Mouse (Mus musculus): ENCODE measurements around the gene Mapk12. TPM values are rescaled to one million over a fixed set of nuclear protein-coding genes. Genes with fewer than 3 reads are reported as not detected.

Mapk12 gene
- total and polyA plus RNA-seq, 2 experiments from 2014 or later, result 18.9 to 55.2 TPM

DNA sequence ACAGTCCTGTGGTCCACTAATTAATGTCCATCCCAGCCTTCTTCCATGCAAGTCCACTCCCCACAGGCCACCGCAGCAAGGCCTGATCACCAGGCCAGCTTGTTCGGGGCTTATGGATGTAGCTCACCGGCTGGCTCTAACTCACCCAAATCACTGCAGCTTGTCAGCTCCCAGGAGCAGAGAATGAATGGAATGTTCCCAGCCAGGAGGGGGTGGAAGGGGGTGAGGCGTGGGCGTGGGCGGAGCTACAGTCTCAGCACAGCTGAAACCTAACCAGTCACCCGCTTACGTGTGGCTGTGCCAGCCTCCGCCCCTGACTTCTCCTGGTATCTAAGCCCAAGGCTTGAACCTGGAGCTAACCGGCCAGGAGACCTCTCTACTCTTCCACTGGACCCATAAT lies 28.9 kb upstream of the Mapk12 start:
- 10% methylated on average over 10 of the region's 10 CpGs for WGBS
- DNase-seq (ENCODE audit: low spot score), result peak; percentile 95
- ATAC-seq (ENCODE audit: insufficient read depth, low read depth), result peak; percentile 94
- TF ChIP-seq EP300 (IDR thresholded peaks at IDR 0.05; ENCODE audit: low read depth) (peak; percentile 54; the same call in 1 of the 2 replicates), CTCF (IDR thresholded peaks at IDR 0.05; ENCODE audit: low read depth) (no peak)
- peaks cover 49% of the 10 kb centered on the region for H3K4me1 ChIP-seq (ENCODE audit: control insufficient read depth, insufficient read depth)
- peak overlapping the region; percentile 32; the same call in 1 of the 2 replicates for H3K9ac ChIP-seq (replicated peaks; ENCODE audit: low read depth, low read length)
- peak overlapping the region; percentile 92 for H3K27ac ChIP-seq (ENCODE audit: low read depth)
- no peaks in the 10 kb centered on the region for H3K9me3 ChIP-seq (replicated peaks; ENCODE audit: control insufficient read depth, low read length)
- peak overlapping the region; percentile 48 for H3K4me2 ChIP-seq (ENCODE audit: low read depth, low read length)
- peak overlapping the region; percentile 9; the same call in 1 of the 2 replicates for H3K4me3 ChIP-seq (ENCODE audit: low read depth, low read length)
- H3K27me3 ChIP-seq (ENCODE audit: control insufficient read depth, insufficient read depth, low read length), result no peaks in the 10 kb centered on the region
- H3K36me3 ChIP-seq (replicated peaks; ENCODE audit: control insufficient read depth, insufficient read depth, low read length), result peaks cover 38% of the 10 kb centered on the region

- WGBS, result 29% methylated on average over 10 of the region's 10 CpGs
- ATAC-seq (ENCODE audit: insufficient read depth, low read depth) (no peak), DNase-seq (ENCODE audit: low spot score) (no peak)
- H3K27ac ChIP-seq (ENCODE audit: low read depth), result peak overlapping the region; percentile 92
- H3K4me3 ChIP-seq (ENCODE audit: low read depth, low read length), result peak overlapping the region; percentile 9; the same call in 1 of the 2 replicates
- no peak for TF ChIP-seq EP300 (IDR thresholded peaks at IDR 0.05; ENCODE audit: low read depth)
- TF ChIP-seq CTCF (IDR thresholded peaks at IDR 0.05; ENCODE audit: low read depth), result no peak
- H3K9ac ChIP-seq (replicated peaks; ENCODE audit: low read depth, low read length), result peak overlapping the region; percentile 17; the same call in 1 of the 2 replicates
- peaks cover 44% of the 10 kb centered on the region for H3K4me1 ChIP-seq (ENCODE audit: control insufficient read depth, insufficient read depth)
- peaks cover 43% of the 10 kb centered on the region for H3K36me3 ChIP-seq (replicated peaks; ENCODE audit: control insufficient read depth, insufficient read depth, low read length)
- H3K27me3 ChIP-seq (ENCODE audit: control insufficient read depth, insufficient read depth, low read length), result no peaks in the 10 kb centered on the region
- no peaks in the 10 kb centered on the region for H3K9me3 ChIP-seq (replicated peaks; ENCODE audit: control insufficient read depth, low read length)
- H3K4me2 ChIP-seq (ENCODE audit: low read depth, low read length), result peak overlapping the region; percentile 48
Observed at GRCm38 (mm10) chr15:89168922-89169321, 28.4 kb upstream of the Mapk12 start.

- no peak overlapping the region for H3K9ac ChIP-seq (replicated peaks; ENCODE audit: low read depth, low read length)
- H3K27ac ChIP-seq (ENCODE audit: low read depth), result no peak overlapping the region
- peaks cover 20% of the 10 kb centered on the region for H3K4me1 ChIP-seq (ENCODE audit: control insufficient read depth, insufficient read depth)
- ATAC-seq (ENCODE audit: insufficient read depth, low read depth), result no peak
- H3K27me3 ChIP-seq (ENCODE audit: control insufficient read depth, insufficient read depth, low read length), result no peaks in the 10 kb centered on the region
- H3K36me3 ChIP-seq (replicated peaks; ENCODE audit: control insufficient read depth, insufficient read depth, low read length), result peaks cover 76% of the 10 kb centered on the region
- no peak for TF ChIP-seq EP300 (IDR thresholded peaks at IDR 0.05; ENCODE audit: low read depth)
- TF ChIP-seq CTCF (IDR thresholded peaks at IDR 0.05; ENCODE audit: low read depth), result no peak
- DNase-seq (ENCODE audit: low spot score), result no peak
- 93% methylated on average over 12 of the region's 12 CpGs for WGBS
- no peaks in the 10 kb centered on the region for H3K9me3 ChIP-seq (replicated peaks; ENCODE audit: control insufficient read depth, low read length)
- no peak overlapping the region for H3K4me2 ChIP-seq (ENCODE audit: low read depth, low read length)
- H3K4me3 ChIP-seq (ENCODE audit: low read depth, low read length), result no peak overlapping the region
Observed at GRCm38 (mm10) chr15:89165478-89165877, 25.0 kb upstream of the Mapk12 start.

GRCm38 (mm10) chr15:89161397-89161796 lies 20.9 kb upstream of the Mapk12 start:
- Histone ChIP-seq H3K4me1 (ENCODE audit: control insufficient read depth, insufficient read depth) (no peaks in the 10 kb centered on the region), H3K4me3 (ENCODE audit: low read depth, low read length) (no peak overlapping the region), H3K27me3 (ENCODE audit: control insufficient read depth, insufficient read depth, low read length) (no peaks in the 10 kb centered on the region), H3K9ac (replicated peaks; ENCODE audit: low read depth, low read length) (no peak overlapping the region), H3K36me3 (replicated peaks; ENCODE audit: control insufficient read depth, insufficient read depth, low read length) (peaks cover 96% of the 10 kb centered on the region), H3K9me3 (replicated peaks; ENCODE audit: control insufficient read depth, low read length) (no peaks in the 10 kb centered on the region), H3K27ac (ENCODE audit: low read depth) (no peak overlapping the region), H3K4me2 (ENCODE audit: low read depth, low read length) (no peak overlapping the region)
- ATAC-seq (ENCODE audit: insufficient read depth, low read depth) (no peak), DNase-seq (ENCODE audit: low spot score) (no peak)
- no peak for TF ChIP-seq CTCF (IDR thresholded peaks at IDR 0.05; ENCODE audit: low read depth)
- TF ChIP-seq EP300 (IDR thresholded peaks at IDR 0.05; ENCODE audit: low read depth), result no peak
- 83% methylated on average over 9 of the region's 9 CpGs for WGBS

DNA sequence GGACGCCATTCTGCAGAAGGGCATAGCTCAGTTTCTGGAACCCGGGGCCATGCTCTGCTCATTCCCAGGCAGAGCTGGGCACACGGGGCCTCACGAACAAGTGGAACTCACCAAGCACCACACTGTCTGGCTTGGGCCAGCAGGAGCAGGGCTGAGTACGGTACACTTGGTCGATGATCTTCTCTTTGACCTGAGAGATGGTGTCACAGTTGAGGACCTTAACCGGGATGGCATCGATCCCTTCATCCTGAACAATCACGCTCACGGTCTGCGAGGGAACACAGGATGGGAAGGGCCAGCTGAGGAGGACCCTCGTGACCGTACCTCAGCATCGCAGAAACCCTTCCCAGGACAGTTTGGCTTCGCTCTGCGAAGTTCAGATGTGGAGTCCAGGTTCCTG lies 18.0 kb upstream of the Mapk12 start:
- Histone ChIP-seq H3K4me2 (ENCODE audit: low read depth, low read length) (no peak overlapping the region), H3K9me3 (replicated peaks; ENCODE audit: control insufficient read depth, low read length) (no peaks in the 10 kb centered on the region), H3K9ac (replicated peaks; ENCODE audit: low read depth, low read length) (no peak overlapping the region), H3K36me3 (replicated peaks; ENCODE audit: control insufficient read depth, insufficient read depth, low read length) (peaks cover 94% of the 10 kb centered on the region), H3K27me3 (ENCODE audit: control insufficient read depth, insufficient read depth, low read length) (no peaks in the 10 kb centered on the region), H3K4me3 (ENCODE audit: low read depth, low read length) (no peak overlapping the region), H3K4me1 (ENCODE audit: control insufficient read depth, insufficient read depth) (no peaks in the 10 kb centered on the region), H3K27ac (ENCODE audit: low read depth) (no peak overlapping the region)
- 89% methylated on average over 16 of the region's 16 CpGs for WGBS
- DNase-seq (ENCODE audit: low spot score) (no peak), ATAC-seq (ENCODE audit: insufficient read depth, low read depth) (no peak)
- no peak for TF ChIP-seq CTCF (IDR thresholded peaks at IDR 0.05; ENCODE audit: low read depth)
- TF ChIP-seq EP300 (IDR thresholded peaks at IDR 0.05; ENCODE audit: low read depth), result no peak

DNA sequence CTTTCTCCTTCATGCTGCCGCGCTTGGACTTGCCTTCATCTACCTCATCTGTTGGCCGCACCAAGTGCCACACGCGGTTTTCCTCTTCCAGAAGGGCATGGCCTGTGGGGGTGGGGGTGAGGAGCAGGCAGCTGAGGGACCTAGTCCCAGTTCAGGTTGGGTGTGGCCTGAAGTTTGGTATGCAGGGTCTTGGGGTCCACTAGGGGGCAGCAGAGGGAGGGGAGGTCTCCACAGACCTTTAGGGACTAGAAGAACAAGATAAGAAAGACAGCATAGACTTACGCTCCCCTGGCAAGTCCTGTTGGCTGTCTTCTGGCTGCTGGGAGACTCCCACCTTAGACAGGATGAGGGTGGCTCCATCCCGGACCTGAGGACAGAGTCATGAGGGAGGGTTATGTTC lies 17.5 kb upstream of the Mapk12 start:
- Histone ChIP-seq H3K4me3 (ENCODE audit: low read depth, low read length) (no peak overlapping the region), H3K9me3 (replicated peaks; ENCODE audit: control insufficient read depth, low read length) (no peaks in the 10 kb centered on the region), H3K27me3 (ENCODE audit: control insufficient read depth, insufficient read depth, low read length) (no peaks in the 10 kb centered on the region), H3K36me3 (replicated peaks; ENCODE audit: control insufficient read depth, insufficient read depth, low read length) (peaks cover 88% of the 10 kb centered on the region), H3K9ac (replicated peaks; ENCODE audit: low read depth, low read length) (no peak overlapping the region), H3K27ac (ENCODE audit: low read depth) (no peak overlapping the region), H3K4me2 (ENCODE audit: low read depth, low read length) (no peak overlapping the region), H3K4me1 (ENCODE audit: control insufficient read depth, insufficient read depth) (no peaks in the 10 kb centered on the region)
- no peak for TF ChIP-seq EP300 (IDR thresholded peaks at IDR 0.05; ENCODE audit: low read depth)
- TF ChIP-seq CTCF (IDR thresholded peaks at IDR 0.05; ENCODE audit: low read depth), result peak; percentile 71
- 45% methylated on average over 7 of the region's 7 CpGs for WGBS
- DNase-seq (ENCODE audit: low spot score) (no peak), ATAC-seq (ENCODE audit: insufficient read depth, low read depth) (no peak; the same call in 1 of the 2 replicates)

All from heart, postnatal 0 days (tissue).